Mouse (Mus musculus) bone marrow, adult 2 months (tissue): ENCODE measurements around the gene Lrrc29.

Experiments used
- CTCF ChIP-seq: fragments of 200-500 bp; IDR thresholded peaks from 2 replicates; pipeline ENCODE4 v1.5.1; 2011; ENCODE audit warnings: low read length, control low read depth; ENCODE audit not compliant: control insufficient read depth, insufficient read depth
- POLR2A ChIP-seq: fragments of 200-500 bp; IDR thresholded peaks from 2 replicates; pipeline ENCODE4 v1.6.1; 2011; ENCODE audit warnings: low read depth, mild to moderate bottlenecking, control low read depth, low read length, borderline replicate concordance; ENCODE audit not compliant: control insufficient read depth

- TF ChIP-seq CTCF (no peak), POLR2A (peak; percentile 84)
These were observed 26.1 kb downstream of the Lrrc29 start for GRCm38 (mm10) chr8:105299962-105300361.
